Mouse (Mus musculus): ENCODE measurements around the gene Rarg. TPM values are rescaled to one million over a fixed set of nuclear protein-coding genes. Genes with fewer than 3 reads are reported as not detected.

Rarg gene
- 34.6 and 39.9 TPM in 2 replicates for total RNA-seq (2015)
- 30.8 and 31.9 TPM in 2 replicates for total RNA-seq (2017)

- peak; percentile 47 for ATAC-seq (ENCODE audit: poor library complexity, severe bottlenecking)
Measured at GRCm38 (mm10) chr15:102257202-102258075, at the start of gene Rarg. TSS of gene Rarg (minus strand) at chr15:102257517.

GRCm38 (mm10) chr15:102302542-102302941 is 45.2 kb upstream of the Rarg start:
- no peak for ATAC-seq (ENCODE audit: poor library complexity, severe bottlenecking)

- ATAC-seq (ENCODE audit: poor library complexity, severe bottlenecking) = no peak
Measured at GRCm38 (mm10) chr15:102296368-102297006, 39.2 kb upstream of the Rarg start.

GRCm38 (mm10) chr15:102295633-102296367 is 38.5 kb upstream of the Rarg start, which contains the start of gene Espl1:
TSS of gene Espl1 (plus strand) at chr15:102296266.
- peak; percentile 100 for ATAC-seq (ENCODE audit: poor library complexity, severe bottlenecking)

- peak; percentile 73 for ATAC-seq (ENCODE audit: poor library complexity, severe bottlenecking)
Measured at GRCm38 (mm10) chr15:102287395-102287794, 30.1 kb upstream of the Rarg start.

GRCm38 (mm10) chr15:102283648-102284047 is 26.3 kb upstream of the Rarg start:
- no peak for ATAC-seq (ENCODE audit: poor library complexity, severe bottlenecking)

GRCm38 (mm10) chr15:102282463-102283292 is 25.4 kb upstream of the Rarg start:
- peak; percentile 11; the same call in 1 of the 2 replicates for ATAC-seq (ENCODE audit: poor library complexity, severe bottlenecking)

GRCm38 (mm10) chr15:102280623-102281022 is 23.3 kb upstream of the Rarg start:
- ATAC-seq (ENCODE audit: poor library complexity, severe bottlenecking) = no peak

- ATAC-seq (ENCODE audit: poor library complexity, severe bottlenecking) = no peak
Measured at GRCm38 (mm10) chr15:102279783-102280520, 22.6 kb upstream of the Rarg start.

GRCm38 (mm10) chr15:102279092-102279782 is 21.9 kb upstream of the Rarg start, which contains the start of gene Mfsd5:
TSS of gene Mfsd5 (plus strand) at chr15:102279454.
- peak; percentile 94 for ATAC-seq (ENCODE audit: poor library complexity, severe bottlenecking)

- no peak for ATAC-seq (ENCODE audit: poor library complexity, severe bottlenecking)
Measured at GRCm38 (mm10) chr15:102278726-102279091, 21.4 kb upstream of the Rarg start.

GRCm38 (mm10) chr15:102273982-102274716 is 16.8 kb upstream of the Rarg start:
- peak; percentile 67 for ATAC-seq (ENCODE audit: poor library complexity, severe bottlenecking)

- ATAC-seq (ENCODE audit: poor library complexity, severe bottlenecking) = no peak
Measured at GRCm38 (mm10) chr15:102271441-102271840, 14.1 kb upstream of the Rarg start.

GRCm38 (mm10) chr15:102270274-102270960 is 13.1 kb upstream of the Rarg start, which contains the start of gene Gm9918:
TSS of gene Gm9918 (plus strand) at chr15:102270563.
- ATAC-seq (ENCODE audit: poor library complexity, severe bottlenecking) = no peak

GRCm38 (mm10) chr15:102265548-102265947 is 8.2 kb upstream of the Rarg start:
- 0 out of 2 replicates have a peak, but pooled peaks have one; percentile 38 for ATAC-seq (ENCODE audit: poor library complexity, severe bottlenecking)

- no peak for ATAC-seq (ENCODE audit: poor library complexity, severe bottlenecking)
Measured at GRCm38 (mm10) chr15:102263037-102263436, 5.7 kb upstream of the Rarg start.

- 0 out of 2 replicates have a peak, but pooled peaks have one; percentile 12 for ATAC-seq (ENCODE audit: poor library complexity, severe bottlenecking)
Measured at GRCm38 (mm10) chr15:102262582-102262981, 5.3 kb upstream of the Rarg start.
